Mouse (Mus musculus): ENCODE measurements at regions not wholly inside any gene's neighbourhood (a gene's known extent, or its start where the extent isn't known, plus 50 kb on each side); places are given as distances from the start of the nearest gene placed in this dataset.

DNA sequence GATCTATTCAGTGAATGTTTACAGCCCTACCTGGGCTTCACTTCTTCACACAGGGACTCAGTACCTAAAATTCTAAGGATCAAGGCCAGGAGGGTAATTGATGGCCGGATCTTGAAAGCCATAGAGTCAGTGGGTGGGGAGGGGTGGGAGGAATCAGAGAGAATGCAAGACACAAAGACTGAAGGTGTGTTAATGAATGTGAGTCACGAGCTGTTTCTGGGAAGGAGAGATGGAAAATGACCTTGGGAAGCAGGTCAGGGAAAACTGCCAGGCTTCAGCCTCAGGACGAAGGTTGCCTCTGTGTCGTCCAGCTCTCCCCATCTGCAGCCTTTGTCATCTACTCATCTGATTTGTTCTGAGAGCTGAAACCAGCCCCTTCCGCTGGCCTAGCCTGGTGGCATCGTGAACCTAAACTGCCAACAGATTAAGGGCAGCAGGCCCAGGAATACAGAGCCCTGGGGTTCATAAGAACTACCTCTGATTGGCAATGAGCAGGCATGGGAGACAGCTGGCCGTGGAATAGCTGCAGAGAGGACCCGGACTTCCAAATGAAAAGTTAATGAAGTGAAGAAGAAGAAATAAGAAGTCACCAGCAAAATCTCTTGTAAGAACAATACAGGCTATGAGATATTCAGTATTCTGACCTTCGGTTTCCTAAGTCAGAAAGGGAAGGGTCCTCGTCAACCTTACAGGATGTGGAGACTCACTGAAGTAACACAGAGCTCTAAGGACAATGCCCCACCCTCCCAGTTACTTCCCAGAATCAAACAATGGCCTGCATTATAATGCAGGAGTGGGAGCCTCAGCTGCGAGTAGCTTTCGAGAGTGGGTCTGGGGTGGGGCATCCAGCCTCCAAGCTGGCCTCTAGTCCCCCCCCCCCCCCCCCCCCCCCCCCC lies 100.8 kb upstream of the Slc44a1 start:
- TF ChIP-seq POLR2A (IDR thresholded peaks at IDR 0.05; ENCODE audit: low read depth, low read length) (no peak), CHD1 (IDR thresholded peaks at IDR 0.05; ENCODE audit: low read depth, low read length) (no peak), USF2 (conservative IDR thresholded peaks at IDR 0.05; ENCODE audit: low read depth, low read length) (no peak), CTCF (conservative IDR thresholded peaks at IDR 0.05 in 1 of 2, IDR thresholded peaks at IDR 0.05 in 1 of 2; ENCODE audit: low read depth in 2 of 2, low read length in 2 of 2) (no peak), BHLHE40 (IDR thresholded peaks at IDR 0.05; ENCODE audit: low read depth, low read length) (no peak), MAX (IDR thresholded peaks at IDR 0.05; ENCODE audit: low read length) (no peak), USF1 (IDR thresholded peaks at IDR 0.05; ENCODE audit: low read depth, low read length) (no peak), GABPA (IDR thresholded peaks at IDR 0.05; ENCODE audit: insufficient replicate concordance, low read depth, low read length) (no peak), MEF2A (IDR thresholded peaks at IDR 0.05; ENCODE audit: borderline replicate concordance, low read depth, low read length) (no peak), JUND (conservative IDR thresholded peaks at IDR 0.05; ENCODE audit: low read depth, low read length) (no peak), ZC3H11A (IDR thresholded peaks at IDR 0.05; ENCODE audit: low read depth, low read length) (no peak), TBP (conservative IDR thresholded peaks at IDR 0.05; ENCODE audit: low read depth, low read length) (no peak), EP300 (IDR thresholded peaks at IDR 0.05; ENCODE audit: low read length) (no peak), ZMIZ1 (IDR thresholded peaks at IDR 0.05; ENCODE audit: low read depth, low read length) (no peak)
